Mouse (Mus musculus): Measurements from ENCODE around the gene Bin2. TPM values are rescaled to one million over a fixed set of nuclear protein-coding genes. Genes with fewer than 3 reads are reported as not detected.
A peak's percentile ranks its signal among the peaks of the same experiment; 100 is the strongest.

The Bin2 gene
- polyA plus RNA-seq, 1 experiment from 2014 or later: 6.3 TPM

GRCm38 (mm10) chr15:100703913-100704312 lies 34.6 kb upstream of the Bin2 start:
- Histone ChIP-seq H3K4me3 (replicated peaks; ENCODE audit: low read length) (no peak overlapping the region), H3K4me1 (ENCODE audit: control insufficient read depth, insufficient read depth, low read length) (0 out of 2 replicates have a peak, but pooled peaks cover 7% of the 10 kb centered on the region), H3K9me3 (replicated peaks; ENCODE audit: control insufficient read depth, low read length) (no peaks in the 10 kb centered on the region), H3K27ac (ENCODE audit: low read length) (no peak overlapping the region), H3K27me3 (ENCODE audit: control insufficient read depth, insufficient read depth, low read length) (peaks cover 4% of the 10 kb centered on the region), H3K36me3 (ENCODE audit: control insufficient read depth, insufficient read depth, low read length) (no peaks in the 10 kb centered on the region), H3K9ac (ENCODE audit: low read length) (no peak overlapping the region), H3K4me2 (ENCODE audit: low read depth, low read length) (0 out of 2 replicates have a peak overlapping the region, but pooled peaks have one; percentile 5)
- 16% methylated on average over 17 of the region's 17 CpGs for WGBS
- no peak for ATAC-seq (ENCODE audit: insufficient read depth, low FRiP score)

GRCm38 (mm10) chr15:100701856-100702255 lies 32.5 kb upstream of the Bin2 start:
- H3K9me3 ChIP-seq (replicated peaks; ENCODE audit: control insufficient read depth, low read length): no peaks in the 10 kb centered on the region
- no peak overlapping the region for H3K4me2 ChIP-seq (ENCODE audit: low read depth, low read length)
- H3K9ac ChIP-seq (ENCODE audit: low read length): no peak overlapping the region
- ATAC-seq (ENCODE audit: insufficient read depth, low FRiP score): no peak
- H3K36me3 ChIP-seq (ENCODE audit: control insufficient read depth, insufficient read depth, low read length): no peaks in the 10 kb centered on the region
- 0 out of 2 replicates have a peak overlapping the region, but pooled peaks have one; percentile 37 for H3K27ac ChIP-seq (ENCODE audit: low read length)
- WGBS: 49% methylated on average over 6 of the region's 6 CpGs
- 0 out of 2 replicates have a peak, but pooled peaks cover 7% of the 10 kb centered on the region for H3K4me1 ChIP-seq (ENCODE audit: control insufficient read depth, insufficient read depth, low read length)
- H3K27me3 ChIP-seq (ENCODE audit: control insufficient read depth, insufficient read depth, low read length): peaks cover 4% of the 10 kb centered on the region
- H3K4me3 ChIP-seq (replicated peaks; ENCODE audit: low read length): no peak overlapping the region

- ATAC-seq (ENCODE audit: insufficient read depth, low FRiP score): no peak
- H3K9me3 ChIP-seq (replicated peaks; ENCODE audit: control insufficient read depth, low read length): no peaks in the 10 kb centered on the region
- 0 out of 2 replicates have a peak, but pooled peaks cover 7% of the 10 kb centered on the region for H3K4me1 ChIP-seq (ENCODE audit: control insufficient read depth, insufficient read depth, low read length)
- H3K4me3 ChIP-seq (replicated peaks; ENCODE audit: low read length): no peak overlapping the region
- no peak overlapping the region for H3K4me2 ChIP-seq (ENCODE audit: low read depth, low read length)
- H3K27ac ChIP-seq (ENCODE audit: low read length): peak overlapping the region; percentile 37; the same call in 1 of the 2 replicates
- H3K36me3 ChIP-seq (ENCODE audit: control insufficient read depth, insufficient read depth, low read length): no peaks in the 10 kb centered on the region
- H3K9ac ChIP-seq (ENCODE audit: low read length): no peak overlapping the region
- 60% methylated on average over 10 of the region's 10 CpGs for WGBS
- H3K27me3 ChIP-seq (ENCODE audit: control insufficient read depth, insufficient read depth, low read length): peaks cover 4% of the 10 kb centered on the region
Measured at GRCm38 (mm10) chr15:100701108-100701507, 31.8 kb upstream of the Bin2 start.

- Histone ChIP-seq H3K9me3 (replicated peaks; ENCODE audit: control insufficient read depth, low read length) (no peaks in the 10 kb centered on the region), H3K4me3 (replicated peaks; ENCODE audit: low read length) (no peak overlapping the region), H3K4me2 (ENCODE audit: low read depth, low read length) (no peak overlapping the region), H3K36me3 (ENCODE audit: control insufficient read depth, insufficient read depth, low read length) (no peaks in the 10 kb centered on the region), H3K9ac (ENCODE audit: low read length) (no peak overlapping the region), H3K4me1 (ENCODE audit: control insufficient read depth, insufficient read depth, low read length) (0 out of 2 replicates have a peak, but pooled peaks cover 7% of the 10 kb centered on the region), H3K27me3 (ENCODE audit: control insufficient read depth, insufficient read depth, low read length) (peaks cover 4% of the 10 kb centered on the region), H3K27ac (ENCODE audit: low read length) (no peak overlapping the region)
- WGBS: 59% methylated on average over 5 of the region's 5 CpGs
- ATAC-seq (ENCODE audit: insufficient read depth, low FRiP score): no peak
Measured at GRCm38 (mm10) chr15:100700424-100700823, 31.1 kb upstream of the Bin2 start.

GRCm38 (mm10) chr15:100699386-100699785 lies 30.0 kb upstream of the Bin2 start:
- 69% methylated on average over 6 of the region's 6 CpGs for WGBS
- no peaks in the 10 kb centered on the region for H3K9me3 ChIP-seq (replicated peaks; ENCODE audit: control insufficient read depth, low read length)
- H3K27me3 ChIP-seq (ENCODE audit: control insufficient read depth, insufficient read depth, low read length): peaks cover 4% of the 10 kb centered on the region
- ATAC-seq (ENCODE audit: insufficient read depth, low FRiP score): no peak
- 0 out of 2 replicates have a peak, but pooled peaks cover 7% of the 10 kb centered on the region for H3K4me1 ChIP-seq (ENCODE audit: control insufficient read depth, insufficient read depth, low read length)
- no peak overlapping the region for H3K4me3 ChIP-seq (replicated peaks; ENCODE audit: low read length)
- H3K4me2 ChIP-seq (ENCODE audit: low read depth, low read length): no peak overlapping the region
- H3K9ac ChIP-seq (ENCODE audit: low read length): no peak overlapping the region
- H3K36me3 ChIP-seq (ENCODE audit: control insufficient read depth, insufficient read depth, low read length): no peaks in the 10 kb centered on the region
- no peak overlapping the region for H3K27ac ChIP-seq (ENCODE audit: low read length)

GRCm38 (mm10) chr15:100698078-100698477 lies 28.7 kb upstream of the Bin2 start:
- no peak overlapping the region for H3K9ac ChIP-seq (ENCODE audit: low read length)
- no peaks in the 10 kb centered on the region for H3K9me3 ChIP-seq (replicated peaks; ENCODE audit: control insufficient read depth, low read length)
- no peaks in the 10 kb centered on the region; the same call in 1 of the 2 replicates for H3K27me3 ChIP-seq (ENCODE audit: control insufficient read depth, insufficient read depth, low read length)
- no peak for ATAC-seq (ENCODE audit: insufficient read depth, low FRiP score)
- H3K4me2 ChIP-seq (ENCODE audit: low read depth, low read length): no peak overlapping the region
- no peak overlapping the region for H3K27ac ChIP-seq (ENCODE audit: low read length)
- H3K4me3 ChIP-seq (replicated peaks; ENCODE audit: low read length): no peak overlapping the region
- H3K4me1 ChIP-seq (ENCODE audit: control insufficient read depth, insufficient read depth, low read length): 0 out of 2 replicates have a peak, but pooled peaks cover 2% of the 10 kb centered on the region
- no peaks in the 10 kb centered on the region for H3K36me3 ChIP-seq (ENCODE audit: control insufficient read depth, insufficient read depth, low read length)
- WGBS: 65% methylated on average over 10 of the region's 10 CpGs

- no peak; the same call in 1 of the 2 replicates for ATAC-seq (ENCODE audit: insufficient read depth, low FRiP score)
- no peak overlapping the region for H3K27ac ChIP-seq (ENCODE audit: low read length)
- no peak overlapping the region for H3K4me2 ChIP-seq (ENCODE audit: low read depth, low read length)
- no peaks in the 10 kb centered on the region for H3K27me3 ChIP-seq (ENCODE audit: control insufficient read depth, insufficient read depth, low read length)
- WGBS: 84% methylated on average over 9 of the region's 9 CpGs
- no peaks in the 10 kb centered on the region for H3K36me3 ChIP-seq (ENCODE audit: control insufficient read depth, insufficient read depth, low read length)
- H3K4me1 ChIP-seq (ENCODE audit: control insufficient read depth, insufficient read depth, low read length): no peaks in the 10 kb centered on the region
- H3K9me3 ChIP-seq (replicated peaks; ENCODE audit: control insufficient read depth, low read length): peaks cover 9% of the 10 kb centered on the region; the same call in 1 of the 2 replicates
- no peak overlapping the region for H3K4me3 ChIP-seq (replicated peaks; ENCODE audit: low read length)
- no peak overlapping the region for H3K9ac ChIP-seq (ENCODE audit: low read length)
Measured at GRCm38 (mm10) chr15:100694406-100694805, 25.1 kb upstream of the Bin2 start.

GRCm38 (mm10) chr15:100691990-100692389 lies 22.6 kb upstream of the Bin2 start:
- no peaks in the 10 kb centered on the region for H3K36me3 ChIP-seq (ENCODE audit: control insufficient read depth, insufficient read depth, low read length)
- H3K4me3 ChIP-seq (replicated peaks; ENCODE audit: low read length): no peak overlapping the region
- H3K4me1 ChIP-seq (ENCODE audit: control insufficient read depth, insufficient read depth, low read length): peaks cover 7% of the 10 kb centered on the region
- no peak for ATAC-seq (ENCODE audit: insufficient read depth, low FRiP score)
- no peak overlapping the region for H3K9ac ChIP-seq (ENCODE audit: low read length)
- no peak overlapping the region for H3K4me2 ChIP-seq (ENCODE audit: low read depth, low read length)
- H3K27me3 ChIP-seq (ENCODE audit: control insufficient read depth, insufficient read depth, low read length): no peaks in the 10 kb centered on the region
- H3K9me3 ChIP-seq (replicated peaks; ENCODE audit: control insufficient read depth, low read length): peaks cover 9% of the 10 kb centered on the region; the same call in 1 of the 2 replicates
- no peak overlapping the region for H3K27ac ChIP-seq (ENCODE audit: low read length)
- WGBS: 58% methylated on average over 3 of the region's 3 CpGs

GRCm38 (mm10) chr15:100687430-100687971 lies 18.1 kb upstream of the Bin2 start, which contains the start of gene Cela1:
TSS of gene Cela1 (minus strand) at chr15:100687921.
- Histone ChIP-seq H3K9me3 (replicated peaks; ENCODE audit: control insufficient read depth, low read length) (peaks cover 9% of the 10 kb centered on the region; the same call in 1 of the 2 replicates), H3K36me3 (ENCODE audit: control insufficient read depth, insufficient read depth, low read length) (no peaks in the 10 kb centered on the region), H3K4me2 (ENCODE audit: low read depth, low read length) (peak within 1 kb of the TSS; percentile 34), H3K27ac (ENCODE audit: low read length) (peak within 1 kb of the TSS; percentile 58), H3K9ac (ENCODE audit: low read length) (peak within 1 kb of the TSS; percentile 47), H3K4me1 (ENCODE audit: control insufficient read depth, insufficient read depth, low read length) (peaks cover 8% of the 10 kb centered on the region), H3K27me3 (ENCODE audit: control insufficient read depth, insufficient read depth, low read length) (no peaks in the 10 kb centered on the region), H3K4me3 (replicated peaks; ENCODE audit: low read length) (peak within 1 kb of the TSS; percentile 25; the same call in 1 of the 2 replicates)
- ATAC-seq (ENCODE audit: insufficient read depth, low FRiP score): no peak
- 57% methylated on average over 8 of the region's 8 CpGs for WGBS
